Mouse (Mus musculus): ENCODE data around the gene Prmt1.
A peak's percentile ranks its signal among the peaks of the same experiment; 100 is the strongest.

Gene Prmt1

GRCm38 (mm10) chr7:44938680-44939079 is 47.7 kb downstream of the Prmt1 start:
- no peak for DNase-seq

GRCm38 (mm10) chr7:44929204-44930151 is 56.9 kb downstream of the Prmt1 start, which contains the start of gene Ap2a1:
Gene Ap2a1, minus strand, starts transcription at chr7:44929496.
- DNase-seq, result peak; percentile 100

GRCm38 (mm10) chr7:44928570-44928969 is 57.8 kb downstream of the Prmt1 start:
- no peak for DNase-seq

Data from right cerebral cortex, adult 18-20 months (tissue).